Mouse (Mus musculus) neural tube, embryonic 12.5 days (tissue): ENCODE data around the gene Myl3. TPM values are rescaled to one million over a fixed set of nuclear protein-coding genes. Genes with fewer than 3 reads are reported as not detected.

ENCODE experiments used
- ATAC-seq: fragments of 200-750 bp; cut with Nextera tagmentation; 2 replicates; pipeline ENCODE4 v1.8.0; 2017; ENCODE audit warnings: low read depth, mild to moderate bottlenecking, moderate TSS enrichment, moderate library complexity; ENCODE audit not compliant: low FRiP score
- H3K27ac ChIP-seq: fragments of 300-500 bp; sonication (generic); 2 replicates; pipeline ENCODE4 v1.5.1; 2016
- H3K27me3 ChIP-seq: fragments of 300-500 bp; sonication (generic); replicated peaks from 2 replicates; pipeline ENCODE4 v1.6.1; 2016; ENCODE audit warnings: mild to moderate bottlenecking
- H3K36me3 ChIP-seq: fragments of 300-500 bp; sonication (generic); 2 replicates; pipeline ENCODE4 v1.6.1; 2016; ENCODE audit warnings: mild to moderate bottlenecking
- H3K4me1 ChIP-seq: fragments of 300-500 bp; sonication (generic); 2 replicates; pipeline ENCODE4 v1.6.1; 2016
- H3K4me2 ChIP-seq: fragments of 300-500 bp; sonication (generic); replicated peaks from 2 replicates; pipeline ENCODE4 v1.6.1; 2016; ENCODE audit warnings: mild to moderate bottlenecking
- H3K4me3 ChIP-seq: fragments of 300-500 bp; sonication (generic); 2 replicates; pipeline ENCODE4 v1.5.1; 2016
- H3K9ac ChIP-seq: fragments of 300-500 bp; sonication (generic); 2 replicates; pipeline ENCODE4 v1.6.1; 2016; ENCODE audit warnings: mild to moderate bottlenecking
- H3K9me3 ChIP-seq: fragments of 300-500 bp; sonication (generic); 2 replicates; pipeline ENCODE4 v1.6.1; 2016; ENCODE audit warnings: mild to moderate bottlenecking
- WGBS: fragments of 180-500 bp; shearing (Covaris S2); methylation state at CpG from one replicate; pipeline ENCODE4 v1.1.7; 2016; 5-methylcytosine and 5-hydroxymethylcytosine counted together
- polyA plus RNA-seq: library from polyadenylated mRNA; unstranded; fragments of >200 nt; fragmentation: Nextera tagmentation; extraction: Ambion mirVana; gene quantifications from 2 replicates; pipeline ENCODE4 v1.2.1, GENCODE M21; 2016

Myl3 gene
- 1.0 and 3.9 TPM in 2 replicates for polyA plus RNA-seq

DNA sequence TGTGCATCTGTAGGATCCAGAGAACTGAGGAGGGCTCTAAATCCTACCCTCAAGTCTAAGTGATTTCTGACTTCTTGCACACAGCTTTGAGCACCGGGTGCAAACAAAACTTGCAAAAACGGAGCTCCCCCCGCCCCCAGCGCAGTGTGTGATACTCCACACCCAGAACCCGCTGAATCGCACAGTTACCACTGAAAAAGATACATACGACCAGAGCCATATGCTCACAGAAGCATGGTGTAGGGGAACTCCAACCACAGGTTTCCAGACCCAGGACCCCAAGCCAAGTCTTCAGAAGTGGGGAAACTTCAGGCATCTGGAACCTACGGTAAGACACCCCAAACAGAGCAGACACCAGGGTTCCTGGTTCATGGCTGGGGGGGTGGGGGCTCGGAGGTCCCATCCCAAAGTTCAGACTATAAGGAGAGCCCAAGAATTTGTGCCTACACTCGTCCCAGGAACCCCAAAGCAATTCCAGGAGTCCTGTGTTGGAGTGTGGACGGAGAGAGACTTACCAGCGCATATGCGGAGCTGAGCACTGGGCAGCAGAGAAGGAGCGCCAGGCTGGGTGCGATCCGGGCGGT lies at the start of gene Myl3:
Gene Myl3, plus strand, starts transcription at position 151 of the 584 bp plus-strand sequence.
- H3K9ac ChIP-seq = peak within 1 kb of the TSS; percentile 82
- no peaks in the 10 kb centered on the region for H3K9me3 ChIP-seq
- H3K4me2 ChIP-seq = peak within 1 kb of the TSS; percentile 93
- ATAC-seq = no peak
- H3K4me1 ChIP-seq = peaks cover 40% of the 10 kb centered on the region
- 2% methylated on average over 17 of the region's 17 CpGs for WGBS
- peak within 1 kb of the TSS; percentile 21; the same call in 1 of the 2 replicates for H3K27ac ChIP-seq
- peak within 1 kb of the TSS; percentile 76 for H3K4me3 ChIP-seq
- H3K27me3 ChIP-seq = 0 out of 2 replicates have a peak, but pooled peaks cover 3% of the 10 kb centered on the region
- no peaks in the 10 kb centered on the region for H3K36me3 ChIP-seq

- H3K27ac ChIP-seq = no peak overlapping the region
- no peak for ATAC-seq
- H3K27me3 ChIP-seq = no peaks in the 10 kb centered on the region
- 90% methylated on average over 4 of the region's 4 CpGs for WGBS
- no peak overlapping the region for H3K4me2 ChIP-seq
- no peak overlapping the region for H3K4me3 ChIP-seq
- H3K36me3 ChIP-seq = peaks cover 19% of the 10 kb centered on the region
- H3K9me3 ChIP-seq = no peaks in the 10 kb centered on the region
- H3K9ac ChIP-seq = no peak overlapping the region
- no peaks in the 10 kb centered on the region for H3K4me1 ChIP-seq
Observed at GRCm38 (mm10) chr9:110695165-110695755, 46.4 kb upstream of the Myl3 start.

- no peak overlapping the region for H3K4me3 ChIP-seq
- H3K36me3 ChIP-seq = peaks cover 19% of the 10 kb centered on the region
- no peak overlapping the region for H3K27ac ChIP-seq
- ATAC-seq = no peak
- H3K27me3 ChIP-seq = no peaks in the 10 kb centered on the region
- WGBS = 95% methylated on average over 5 of the region's 5 CpGs
- no peak overlapping the region for H3K4me2 ChIP-seq
- no peaks in the 10 kb centered on the region for H3K4me1 ChIP-seq
- H3K9me3 ChIP-seq = no peaks in the 10 kb centered on the region
- no peak overlapping the region for H3K9ac ChIP-seq
Observed at GRCm38 (mm10) chr9:110696427-110696826, 45.2 kb upstream of the Myl3 start.

- Histone ChIP-seq H3K36me3 (peaks cover 22% of the 10 kb centered on the region), H3K4me1 (no peaks in the 10 kb centered on the region), H3K27ac (no peak overlapping the region), H3K4me3 (no peak overlapping the region), H3K9ac (no peak overlapping the region), H3K4me2 (no peak overlapping the region), H3K27me3 (no peaks in the 10 kb centered on the region), H3K9me3 (no peaks in the 10 kb centered on the region)
- ATAC-seq = no peak
- 84% methylated on average over 3 of the region's 3 CpGs for WGBS
Observed at GRCm38 (mm10) chr9:110697465-110697864, 44.2 kb upstream of the Myl3 start.

- Histone ChIP-seq H3K27ac (no peak overlapping the region), H3K9me3 (no peaks in the 10 kb centered on the region), H3K4me3 (no peak overlapping the region), H3K27me3 (no peaks in the 10 kb centered on the region), H3K4me2 (no peak overlapping the region), H3K9ac (no peak overlapping the region), H3K4me1 (no peaks in the 10 kb centered on the region), H3K36me3 (peaks cover 22% of the 10 kb centered on the region)
- no peak for ATAC-seq
- 93% methylated on average over 3 of the region's 3 CpGs for WGBS
Observed at GRCm38 (mm10) chr9:110699574-110699973, 42.1 kb upstream of the Myl3 start.

DNA sequence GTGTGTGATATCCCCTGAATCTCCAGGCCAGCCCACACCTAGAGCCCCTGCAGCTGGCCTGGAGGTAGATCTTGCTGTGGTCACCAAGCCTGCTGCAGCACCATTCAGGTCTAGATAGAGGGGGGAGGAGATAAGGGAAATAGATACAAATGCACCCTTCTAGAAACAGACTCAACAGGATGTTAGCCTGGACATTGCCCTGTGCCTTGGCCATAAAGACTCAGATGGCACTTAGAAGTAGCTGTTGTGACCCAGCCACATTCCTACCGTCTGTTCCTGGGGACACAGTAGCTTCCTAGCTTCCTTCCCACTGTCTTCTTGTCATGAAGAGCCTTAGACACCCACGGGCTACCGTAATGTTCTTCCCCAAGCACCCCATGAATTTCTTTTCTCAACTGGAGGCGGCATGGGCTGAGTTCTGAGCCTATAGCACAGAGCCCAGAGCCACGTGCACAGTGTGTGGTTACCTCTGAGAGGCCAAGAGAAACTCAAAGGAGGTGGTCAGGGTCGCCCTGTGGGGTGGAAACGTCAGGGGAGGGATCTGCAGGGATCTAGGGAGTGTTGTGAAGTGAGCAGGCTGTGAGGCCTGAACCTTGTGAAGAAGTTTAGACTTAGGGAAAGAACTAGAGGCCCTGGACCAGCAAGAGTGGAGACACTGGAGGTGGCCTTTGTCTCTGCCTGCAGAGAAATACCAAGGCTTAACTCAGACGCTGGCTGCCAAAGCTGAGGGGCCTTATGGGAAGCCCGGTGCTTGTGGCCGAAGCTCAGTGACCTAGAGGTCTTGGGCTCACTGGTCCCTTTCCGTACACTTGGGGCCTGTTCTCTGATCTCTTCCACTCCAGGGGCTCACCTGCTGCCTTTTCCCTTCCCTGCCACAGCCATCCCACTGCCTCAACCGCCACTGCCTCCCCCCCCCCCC lies 40.3 kb upstream of the Myl3 start:
- ATAC-seq = no peak
- H3K27me3 ChIP-seq = no peaks in the 10 kb centered on the region
- no peak overlapping the region for H3K27ac ChIP-seq
- H3K9me3 ChIP-seq = no peaks in the 10 kb centered on the region
- H3K4me2 ChIP-seq = no peak overlapping the region
- H3K9ac ChIP-seq = no peak overlapping the region
- no peaks in the 10 kb centered on the region for H3K4me1 ChIP-seq
- H3K4me3 ChIP-seq = no peak overlapping the region
- H3K36me3 ChIP-seq = peaks cover 16% of the 10 kb centered on the region
- 83% methylated on average over 11 of the region's 12 CpGs for WGBS

DNA sequence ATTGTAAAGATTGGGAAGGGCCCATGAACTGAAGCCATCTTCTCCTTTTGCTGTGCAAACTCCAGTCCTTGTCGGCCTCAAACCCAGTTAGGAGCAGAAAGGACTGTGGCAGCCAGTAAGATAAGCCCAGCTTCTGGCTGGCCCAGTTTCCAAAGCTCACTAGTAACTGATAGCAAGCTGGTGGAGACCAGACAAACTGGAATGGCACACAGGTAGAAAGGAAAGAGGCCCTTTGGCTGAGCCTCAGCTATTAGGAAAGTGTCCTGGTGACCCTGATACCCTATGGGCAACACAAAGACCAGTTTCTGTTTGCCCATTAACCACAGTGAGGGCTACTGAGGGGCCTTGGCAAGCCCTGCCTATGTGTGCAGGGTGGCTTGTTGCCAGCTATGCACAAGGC lies 38.8 kb upstream of the Myl3 start:
- Histone ChIP-seq H3K4me2 (no peak overlapping the region), H3K4me1 (no peaks in the 10 kb centered on the region), H3K4me3 (no peak overlapping the region), H3K9me3 (no peaks in the 10 kb centered on the region), H3K9ac (no peak overlapping the region), H3K36me3 (peaks cover 9% of the 10 kb centered on the region; the same call in 1 of the 2 replicates), H3K27ac (no peak overlapping the region), H3K27me3 (no peaks in the 10 kb centered on the region)
- ATAC-seq = no peak
- 86% methylated on average over 1 of the region's 1 CpGs for WGBS

DNA sequence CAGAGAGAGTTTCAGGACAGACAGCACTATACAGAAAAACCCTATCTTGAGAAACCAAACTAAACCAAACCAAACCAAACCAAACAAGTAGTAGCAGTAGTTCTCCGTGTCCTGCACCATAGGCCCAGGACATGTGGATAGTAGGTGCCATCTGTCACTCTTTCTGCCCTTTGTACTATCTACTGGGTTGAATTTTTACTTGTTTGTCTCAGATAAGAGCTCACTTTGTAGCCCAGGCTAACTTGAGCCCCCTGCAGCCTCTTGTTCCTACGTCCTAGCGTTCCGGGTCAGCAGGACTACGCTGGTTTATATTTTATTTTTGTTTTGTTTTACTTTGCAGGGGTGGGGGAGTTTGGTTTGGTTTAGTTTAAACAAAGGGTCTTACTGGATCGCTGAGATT lies 37.7 kb upstream of the Myl3 start:
- H3K9ac ChIP-seq = no peak overlapping the region
- no peaks in the 10 kb centered on the region for H3K27me3 ChIP-seq
- ATAC-seq = no peak
- H3K9me3 ChIP-seq = no peaks in the 10 kb centered on the region
- 90% methylated on average over 6 of the region's 6 CpGs for WGBS
- H3K4me1 ChIP-seq = no peaks in the 10 kb centered on the region
- no peak overlapping the region for H3K4me2 ChIP-seq
- peaks cover 17% of the 10 kb centered on the region for H3K36me3 ChIP-seq
- no peak overlapping the region for H3K4me3 ChIP-seq
- no peak overlapping the region for H3K27ac ChIP-seq

- no peak for ATAC-seq
- Histone ChIP-seq H3K27ac (no peak overlapping the region), H3K4me2 (no peak overlapping the region)
Observed at GRCm38 (mm10) chr9:110706784-110707183, 34.9 kb upstream of the Myl3 start.

DNA sequence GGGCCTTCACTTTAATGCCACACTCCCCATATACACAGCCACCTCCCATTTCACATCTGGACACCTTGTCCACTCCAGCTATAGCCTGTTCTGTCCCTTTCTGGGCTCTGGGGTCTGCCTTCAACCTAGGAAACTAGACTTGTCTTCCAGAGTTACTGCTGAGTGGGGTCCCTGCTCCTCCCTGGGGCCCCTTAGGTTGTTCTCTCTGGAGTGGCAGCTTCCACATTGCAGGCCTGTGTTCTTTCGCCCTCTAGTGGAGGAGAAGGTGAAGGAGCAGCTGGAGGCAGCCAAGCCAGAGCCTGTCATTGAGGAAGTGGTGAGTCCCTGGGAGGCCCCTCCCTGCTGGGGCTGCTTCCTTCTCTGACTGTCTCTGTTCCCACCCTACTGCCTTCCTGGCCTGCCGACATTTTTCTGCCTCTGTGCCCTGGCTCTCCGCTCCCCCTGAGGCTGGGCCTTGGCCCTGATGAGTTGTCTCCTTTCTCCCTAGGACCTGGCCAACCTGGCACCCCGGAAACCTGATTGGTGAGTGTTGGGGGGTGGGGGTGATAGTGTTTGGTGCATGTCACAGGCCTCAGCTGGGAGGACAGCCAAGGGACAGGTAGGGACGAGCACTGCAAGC lies 31.9 kb upstream of the Myl3 start:
- Histone ChIP-seq H3K9ac (no peak overlapping the region), H3K4me2 (no peak overlapping the region), H3K4me1 (no peaks in the 10 kb centered on the region), H3K9me3 (no peaks in the 10 kb centered on the region), H3K27me3 (no peaks in the 10 kb centered on the region), H3K36me3 (peaks cover 36% of the 10 kb centered on the region), H3K27ac (no peak overlapping the region), H3K4me3 (no peak overlapping the region)
- peak; percentile 80 for ATAC-seq
- WGBS = 49% methylated on average over 5 of the region's 5 CpGs

More at GRCm38 (mm10) chr9:110706784-110707183, 34.9 kb upstream of the Myl3 start:
- Histone ChIP-seq H3K36me3 (peaks cover 25% of the 10 kb centered on the region), H3K9ac (no peak overlapping the region), H3K4me1 (no peaks in the 10 kb centered on the region), H3K27me3 (no peaks in the 10 kb centered on the region), H3K9me3 (no peaks in the 10 kb centered on the region), H3K4me3 (no peak overlapping the region)
- 94% methylated on average over 5 of the region's 5 CpGs for WGBS

DNA sequence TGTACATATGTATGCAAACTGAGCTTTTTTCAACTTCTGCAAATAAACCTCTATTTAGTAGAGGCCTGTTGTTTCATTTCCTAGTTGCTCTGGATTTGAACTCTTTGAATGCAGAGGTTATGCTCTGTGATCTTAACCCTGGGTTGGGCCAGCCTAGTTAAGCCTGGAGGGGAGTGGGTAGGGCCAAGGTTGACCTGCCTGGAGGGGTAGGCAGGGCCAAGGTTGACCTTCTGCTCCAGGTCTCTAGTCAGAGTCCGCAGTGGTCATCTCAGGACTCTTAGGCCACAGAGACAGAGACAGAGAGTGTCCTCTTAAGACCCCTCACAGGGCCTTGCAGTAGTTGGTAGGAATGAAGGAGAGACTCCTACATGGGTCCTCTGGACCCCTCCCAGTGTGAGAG lies 30.1 kb upstream of the Myl3 start:
- no peaks in the 10 kb centered on the region for H3K9me3 ChIP-seq
- H3K9ac ChIP-seq = no peak overlapping the region
- 89% methylated on average over 1 of the region's 1 CpGs for WGBS

DNA sequence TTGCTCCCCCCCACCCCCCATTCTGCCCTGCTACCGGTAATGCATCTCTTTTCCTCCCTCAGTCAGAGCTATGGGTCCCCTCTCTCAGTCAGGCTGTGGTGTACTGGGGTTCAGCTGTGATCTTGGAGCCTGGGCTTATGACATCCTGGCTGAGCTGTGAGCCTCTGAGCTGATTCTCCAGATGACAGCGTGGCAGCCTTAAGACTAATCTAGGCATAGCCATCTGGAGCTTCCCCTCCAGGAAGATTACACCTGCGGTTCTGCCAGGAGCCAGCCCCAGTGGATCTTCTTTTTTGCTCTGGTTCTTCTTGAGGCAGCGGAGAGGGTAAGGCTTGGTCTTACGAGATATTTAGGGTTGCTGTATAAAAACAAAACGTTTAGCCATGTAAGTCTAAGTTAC lies 29.7 kb upstream of the Myl3 start:
- no peak overlapping the region for H3K27ac ChIP-seq
- no peak for ATAC-seq
- no peaks in the 10 kb centered on the region for H3K9me3 ChIP-seq
- no peaks in the 10 kb centered on the region for H3K4me1 ChIP-seq
- H3K4me3 ChIP-seq = no peak overlapping the region
- no peak overlapping the region for H3K4me2 ChIP-seq
- no peak overlapping the region for H3K9ac ChIP-seq
- no peaks in the 10 kb centered on the region for H3K27me3 ChIP-seq
- WGBS = 95% methylated on average over 6 of the region's 6 CpGs
- peaks cover 38% of the 10 kb centered on the region for H3K36me3 ChIP-seq

More for the DNA sequence above, 30.1 kb upstream of the Myl3 start:
- no peak for ATAC-seq
- H3K4me2 ChIP-seq = no peak overlapping the region
- no peaks in the 10 kb centered on the region for H3K4me1 ChIP-seq
- no peak overlapping the region for H3K4me3 ChIP-seq
- no peak overlapping the region for H3K27ac ChIP-seq
- peaks cover 38% of the 10 kb centered on the region for H3K36me3 ChIP-seq
- H3K27me3 ChIP-seq = no peaks in the 10 kb centered on the region
